Mouse (Mus musculus) limb, embryonic 15.5 days (tissue): Measurements from ENCODE around the gene Nfia. TPM values are rescaled to one million over a fixed set of nuclear protein-coding genes. Genes with fewer than 3 reads are reported as not detected.
A peak's percentile ranks its signal among the peaks of the same experiment; 100 is the strongest.

Experiments used
- ATAC-seq: fragments of 200-750 bp; cut with Nextera tagmentation; 2 replicates; pipeline ENCODE4 v1.8.0; 2017; ENCODE audit warnings: low read depth, moderate TSS enrichment; ENCODE audit not compliant: insufficient number of reproducible peaks, low FRiP score, low TSS enrichment
- H3K27ac ChIP-seq: fragments of 300-500 bp; sonication (generic); 2 replicates; pipeline ENCODE4 v1.5.1; 2015; ENCODE audit warnings: moderate library complexity, mild to moderate bottlenecking, inconsistent platforms
- H3K27me3 ChIP-seq: fragments of 300-500 bp; sonication (generic); 2 replicates; pipeline ENCODE4 v1.6.1; 2015; ENCODE audit warnings: inconsistent platforms
- H3K36me3 ChIP-seq: fragments of 300-500 bp; sonication (generic); 2 replicates; pipeline ENCODE4 v1.6.1; 2015; ENCODE audit warnings: inconsistent platforms
- H3K4me1 ChIP-seq: fragments of 300-500 bp; sonication (generic); 2 replicates; pipeline ENCODE4 v1.6.1; 2015; ENCODE audit warnings: inconsistent platforms
- H3K4me2 ChIP-seq: fragments of 300-500 bp; sonication (generic); 2 replicates; pipeline ENCODE4 v1.6.1; 2015; ENCODE audit warnings: mild to moderate bottlenecking, inconsistent platforms
- H3K4me3 ChIP-seq: fragments of 300-500 bp; sonication (generic); 2 replicates; pipeline ENCODE4 v1.5.1; 2015; ENCODE audit warnings: mild to moderate bottlenecking, inconsistent platforms
- H3K9ac ChIP-seq: fragments of 300-500 bp; sonication (generic); 2 replicates; pipeline ENCODE4 v1.6.1; 2015; ENCODE audit warnings: inconsistent platforms
- H3K9me3 ChIP-seq: fragments of 300-500 bp; sonication (generic); 2 replicates; pipeline ENCODE4 v1.6.1; 2016; ENCODE audit warnings: inconsistent platforms
- WGBS: fragments of 180-500 bp; shearing (Covaris S2); methylation state at CpG from one replicate; pipeline ENCODE4 v1.1.7; 2015; 5-methylcytosine and 5-hydroxymethylcytosine counted together
- polyA plus RNA-seq: library from polyadenylated mRNA; unstranded; fragments of >200 nt; fragmentation: Nextera tagmentation; extraction: Ambion mirVana; gene quantifications from 2 replicates; pipeline ENCODE4 v1.2.1, GENCODE M21; 2015

Nfia gene
- polyA plus RNA-seq, 1 experiment from 2014 or later: 64.9 TPM

DNA sequence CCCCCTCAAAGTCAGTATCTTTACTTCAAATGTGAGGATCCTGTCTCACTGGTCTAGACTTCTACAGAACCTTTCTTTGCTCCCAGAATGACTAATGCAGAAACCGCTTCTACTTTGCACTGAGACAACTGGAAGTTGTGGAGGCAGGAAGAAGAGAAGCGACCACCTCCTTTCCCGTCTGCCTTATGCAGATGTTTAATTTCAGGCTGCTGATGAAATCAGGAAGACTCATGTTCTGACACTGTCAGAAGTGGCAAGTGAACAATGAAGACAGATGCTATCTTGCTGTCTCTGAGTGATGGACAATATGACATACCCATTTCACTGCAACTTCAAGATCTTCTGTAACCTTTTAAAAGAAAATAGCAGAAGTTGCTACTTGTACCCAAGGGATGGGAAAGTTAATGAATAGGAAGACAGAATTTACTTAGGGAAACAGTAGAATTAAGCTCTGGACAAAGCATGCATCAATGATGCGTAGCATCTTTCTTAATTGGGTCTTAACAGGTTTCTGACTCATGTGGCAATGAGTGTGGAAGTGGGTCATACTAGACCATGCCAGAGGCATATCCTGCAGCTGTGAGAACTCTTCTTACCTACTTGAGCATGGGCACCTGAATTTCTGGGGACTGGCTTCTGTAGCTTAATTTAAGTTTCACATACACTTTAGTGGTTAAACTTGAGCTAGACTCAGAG is 49.2 kb downstream of the Nfia start:
- Histone ChIP-seq H3K27me3 (no peaks in the 10 kb centered on the region), H3K36me3 (no peaks in the 10 kb centered on the region), H3K4me2 (no peak overlapping the region), H3K4me1 (peaks cover 12% of the 10 kb centered on the region), H3K4me3 (no peak overlapping the region), H3K27ac (no peak overlapping the region), H3K9me3 (no peaks in the 10 kb centered on the region), H3K9ac (no peak overlapping the region)
- 79% methylated on average over 4 of the region's 4 CpGs for WGBS
- no peak for ATAC-seq

GRCm38 (mm10) chr4:97823512-97823911 is 51.0 kb downstream of the Nfia start:
- Histone ChIP-seq H3K4me1 (peaks cover 19% of the 10 kb centered on the region), H3K4me2 (no peak overlapping the region), H3K4me3 (no peak overlapping the region), H3K36me3 (no peaks in the 10 kb centered on the region), H3K27me3 (no peaks in the 10 kb centered on the region), H3K27ac (no peak overlapping the region), H3K9me3 (no peaks in the 10 kb centered on the region), H3K9ac (no peak overlapping the region)
- 70% methylated on average over 6 of the region's 6 CpGs for WGBS
- no peak for ATAC-seq

DNA sequence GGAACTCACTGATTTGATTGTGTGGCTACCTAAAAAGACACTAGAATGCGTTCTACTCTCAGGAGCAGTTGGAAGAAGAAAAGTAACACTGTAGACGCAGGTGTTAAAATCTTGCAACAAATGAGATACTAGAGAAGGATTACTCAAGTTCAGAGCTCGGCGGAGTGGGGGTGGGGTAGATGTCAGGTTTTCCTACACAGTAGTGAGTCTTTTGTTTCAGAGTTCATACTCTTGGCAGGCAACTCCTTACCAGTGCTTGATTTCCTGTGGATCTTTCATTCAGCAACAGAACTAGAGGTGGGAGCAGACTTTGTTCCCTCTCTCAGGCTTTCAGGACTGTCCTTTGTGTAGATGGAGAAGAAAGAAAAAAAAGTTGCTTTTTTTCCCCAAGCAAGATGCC is 51.9 kb downstream of the Nfia start:
- Histone ChIP-seq H3K27ac (no peak overlapping the region), H3K4me2 (no peak overlapping the region), H3K9ac (no peak overlapping the region), H3K27me3 (no peaks in the 10 kb centered on the region), H3K36me3 (no peaks in the 10 kb centered on the region), H3K4me3 (no peak overlapping the region), H3K4me1 (peaks cover 19% of the 10 kb centered on the region), H3K9me3 (no peaks in the 10 kb centered on the region)
- ATAC-seq: no peak
- WGBS: 56% methylated on average over 4 of the region's 4 CpGs

DNA sequence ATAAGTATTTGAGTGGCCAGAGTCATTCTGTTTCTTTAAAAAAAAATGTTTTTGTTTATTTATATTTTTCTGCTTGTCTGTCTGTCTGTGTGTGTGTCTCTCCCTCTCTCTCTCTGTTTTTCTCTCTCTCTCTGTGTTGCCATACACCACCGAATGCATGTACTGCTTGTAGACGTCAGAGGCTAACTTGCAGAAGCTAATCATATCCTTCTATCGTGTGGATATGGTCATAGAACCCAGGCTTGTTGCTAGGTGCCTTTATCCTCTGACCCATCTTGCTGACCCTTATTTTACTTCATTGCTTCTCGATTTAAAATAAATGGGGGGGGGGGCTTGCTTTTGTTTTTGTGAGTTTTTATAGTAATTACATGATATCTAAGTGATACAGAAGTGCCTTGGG is 52.9 kb downstream of the Nfia start:
- no peak overlapping the region for H3K27ac ChIP-seq
- no peak overlapping the region for H3K4me2 ChIP-seq
- no peaks in the 10 kb centered on the region for H3K9me3 ChIP-seq
- 79% methylated on average over 4 of the region's 4 CpGs for WGBS
- H3K27me3 ChIP-seq: no peaks in the 10 kb centered on the region
- H3K4me1 ChIP-seq: peaks cover 20% of the 10 kb centered on the region
- H3K9ac ChIP-seq: no peak overlapping the region
- no peaks in the 10 kb centered on the region for H3K36me3 ChIP-seq
- no peak overlapping the region for H3K4me3 ChIP-seq
- no peak for ATAC-seq

DNA sequence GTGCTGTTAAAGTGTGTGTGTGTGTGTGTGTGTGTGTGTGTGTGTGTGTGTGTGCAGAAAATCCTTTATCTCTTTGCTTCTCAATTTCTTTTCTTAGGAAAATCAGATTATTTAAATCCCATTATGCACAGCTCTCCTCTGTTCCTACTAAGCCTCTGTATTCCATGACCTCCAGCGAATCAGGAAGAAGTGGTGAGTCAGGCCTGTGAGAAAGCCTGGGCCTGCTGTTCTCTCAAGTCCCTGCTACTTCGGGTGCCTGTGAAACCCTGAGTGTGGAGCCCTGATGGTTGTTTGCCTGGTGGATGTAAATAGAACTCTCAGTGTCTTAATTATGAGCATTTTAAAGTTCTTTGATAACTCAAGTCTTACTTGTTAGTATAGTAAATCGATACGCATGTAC is 53.3 kb downstream of the Nfia start:
- Histone ChIP-seq H3K4me1 (peaks cover 21% of the 10 kb centered on the region), H3K27me3 (no peaks in the 10 kb centered on the region), H3K4me3 (no peak overlapping the region), H3K9me3 (no peaks in the 10 kb centered on the region), H3K4me2 (no peak overlapping the region), H3K27ac (no peak overlapping the region), H3K36me3 (no peaks in the 10 kb centered on the region; the same call in 1 of the 2 replicates), H3K9ac (no peak overlapping the region)
- 69% methylated on average over 4 of the region's 4 CpGs for WGBS
- no peak for ATAC-seq

DNA sequence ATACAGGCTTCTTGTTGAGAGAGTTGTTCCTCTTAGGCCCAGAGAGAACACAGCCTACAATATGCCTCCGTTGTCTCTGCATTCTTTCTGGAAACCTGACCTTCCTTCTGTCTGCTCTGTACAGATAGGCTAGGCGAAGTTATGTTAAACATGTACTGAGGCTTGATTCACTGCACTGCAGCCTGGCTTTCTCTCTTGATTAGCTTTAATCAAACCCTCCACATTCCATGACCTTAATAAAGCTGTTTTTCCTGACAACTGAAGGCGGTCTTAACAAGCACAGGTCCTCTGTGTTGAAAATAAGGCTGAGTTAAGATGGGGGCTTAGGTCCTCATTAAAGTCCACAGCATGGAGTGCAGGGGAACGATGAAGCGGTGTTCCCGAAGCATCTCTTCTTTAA is 54.6 kb downstream of the Nfia start:
- H3K27ac ChIP-seq: peak overlapping the region; percentile 22; the same call in 1 of the 2 replicates
- 46% methylated on average over 6 of the region's 6 CpGs for WGBS

DNA sequence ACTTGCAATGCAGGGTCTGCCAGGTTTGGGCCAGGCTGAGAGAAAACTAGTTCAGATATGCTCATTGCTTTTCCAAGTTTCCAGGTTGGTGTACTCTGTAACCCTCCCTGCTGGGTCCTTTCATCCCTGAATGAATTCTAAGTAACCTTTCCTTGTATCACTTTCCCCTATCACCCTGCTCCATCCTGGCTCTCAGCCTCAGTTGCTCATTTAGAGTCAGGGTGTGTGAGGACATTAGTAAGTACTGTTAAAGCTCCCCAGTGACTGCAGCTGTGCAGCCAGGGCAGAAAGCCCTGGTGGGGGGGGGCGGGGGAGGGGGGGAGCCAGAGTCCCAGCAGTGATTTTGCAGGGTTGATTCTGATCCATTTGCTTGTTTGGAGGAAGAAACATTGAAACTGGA is 56.0 kb downstream of the Nfia start:
- peaks cover 27% of the 10 kb centered on the region for H3K4me1 ChIP-seq
- no peak for ATAC-seq
- 44% methylated on average over 1 of the region's 1 CpGs for WGBS

More for the DNA sequence above, 54.6 kb downstream of the Nfia start:
- Histone ChIP-seq H3K27me3 (no peaks in the 10 kb centered on the region), H3K9me3 (no peaks in the 10 kb centered on the region), H3K36me3 (peaks cover 4% of the 10 kb centered on the region; the same call in 1 of the 2 replicates), H3K4me3 (no peak overlapping the region), H3K4me2 (no peak overlapping the region), H3K9ac (no peak overlapping the region), H3K4me1 (peaks cover 27% of the 10 kb centered on the region)
- ATAC-seq: no peak

DNA sequence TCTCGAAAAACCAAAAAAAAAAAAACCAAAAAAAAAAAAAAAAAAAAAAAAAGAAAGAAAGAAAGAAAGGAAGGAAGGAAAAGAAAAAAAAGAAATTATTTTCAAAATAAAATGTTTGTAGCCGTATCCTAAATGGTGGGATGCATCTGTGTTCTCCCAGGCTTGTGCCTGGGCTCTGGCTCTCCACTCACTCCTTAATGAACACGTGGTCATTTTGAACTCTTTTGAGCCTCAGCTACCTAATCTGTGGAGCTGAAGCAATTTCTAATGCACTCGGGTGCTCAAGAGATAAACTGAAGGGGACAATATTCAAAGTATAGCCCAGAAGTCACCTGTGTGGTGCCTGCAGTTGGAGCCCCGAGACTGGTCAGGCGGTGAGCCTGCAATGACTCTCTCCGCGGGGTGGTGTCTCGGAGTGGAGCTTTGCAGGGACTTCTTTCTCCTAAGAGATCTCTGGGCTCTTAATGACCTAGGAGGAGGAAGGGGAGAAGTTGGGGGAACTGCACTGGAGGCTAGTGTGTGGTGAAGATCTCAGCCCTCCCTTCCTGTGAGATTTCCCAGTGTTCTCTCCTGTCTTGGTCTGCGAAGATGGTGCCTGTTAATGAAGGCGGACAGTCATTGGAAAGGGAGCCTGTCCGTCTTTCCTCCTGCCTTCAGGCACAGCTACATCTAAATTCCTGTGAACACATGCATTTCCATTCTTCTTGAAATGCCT is 57.0 kb downstream of the Nfia start:
- Histone ChIP-seq H3K9me3 (no peaks in the 10 kb centered on the region), H3K27ac (no peak overlapping the region), H3K36me3 (peaks cover 4% of the 10 kb centered on the region; the same call in 1 of the 2 replicates), H3K4me3 (no peak overlapping the region), H3K4me2 (no peak overlapping the region), H3K9ac (no peak overlapping the region), H3K27me3 (no peaks in the 10 kb centered on the region), H3K4me1 (peaks cover 26% of the 10 kb centered on the region)
- WGBS: 87% methylated on average over 12 of the region's 12 CpGs
- ATAC-seq: no peak

More for the DNA sequence above, 56.0 kb downstream of the Nfia start:
- Histone ChIP-seq H3K4me2 (no peak overlapping the region), H3K9ac (no peak overlapping the region), H3K4me3 (no peak overlapping the region), H3K27me3 (no peaks in the 10 kb centered on the region), H3K9me3 (no peaks in the 10 kb centered on the region), H3K36me3 (peaks cover 4% of the 10 kb centered on the region; the same call in 1 of the 2 replicates), H3K27ac (no peak overlapping the region)

- no peak overlapping the region for H3K4me3 ChIP-seq
- H3K9me3 ChIP-seq: no peaks in the 10 kb centered on the region
- H3K27me3 ChIP-seq: no peaks in the 10 kb centered on the region
- peaks cover 27% of the 10 kb centered on the region for H3K4me1 ChIP-seq
- ATAC-seq: no peak
- WGBS: 67% methylated on average over 6 of the region's 6 CpGs
- no peak overlapping the region for H3K4me2 ChIP-seq
- no peak overlapping the region for H3K9ac ChIP-seq
- H3K36me3 ChIP-seq: peaks cover 4% of the 10 kb centered on the region; the same call in 1 of the 2 replicates
- H3K27ac ChIP-seq: no peak overlapping the region
Measured at GRCm38 (mm10) chr4:97830051-97830853, 57.7 kb downstream of the Nfia start.

GRCm38 (mm10) chr4:97830935-97831608 is 58.5 kb downstream of the Nfia start:
- H3K4me3 ChIP-seq: no peak overlapping the region
- WGBS: 79% methylated on average over 16 of the region's 16 CpGs
- no peak overlapping the region for H3K27ac ChIP-seq
- no peaks in the 10 kb centered on the region for H3K27me3 ChIP-seq
- no peak overlapping the region for H3K4me2 ChIP-seq
- no peaks in the 10 kb centered on the region for H3K9me3 ChIP-seq
- no peak overlapping the region for H3K9ac ChIP-seq
- H3K4me1 ChIP-seq: peaks cover 31% of the 10 kb centered on the region
- no peak for ATAC-seq
- peaks cover 4% of the 10 kb centered on the region; the same call in 1 of the 2 replicates for H3K36me3 ChIP-seq

DNA sequence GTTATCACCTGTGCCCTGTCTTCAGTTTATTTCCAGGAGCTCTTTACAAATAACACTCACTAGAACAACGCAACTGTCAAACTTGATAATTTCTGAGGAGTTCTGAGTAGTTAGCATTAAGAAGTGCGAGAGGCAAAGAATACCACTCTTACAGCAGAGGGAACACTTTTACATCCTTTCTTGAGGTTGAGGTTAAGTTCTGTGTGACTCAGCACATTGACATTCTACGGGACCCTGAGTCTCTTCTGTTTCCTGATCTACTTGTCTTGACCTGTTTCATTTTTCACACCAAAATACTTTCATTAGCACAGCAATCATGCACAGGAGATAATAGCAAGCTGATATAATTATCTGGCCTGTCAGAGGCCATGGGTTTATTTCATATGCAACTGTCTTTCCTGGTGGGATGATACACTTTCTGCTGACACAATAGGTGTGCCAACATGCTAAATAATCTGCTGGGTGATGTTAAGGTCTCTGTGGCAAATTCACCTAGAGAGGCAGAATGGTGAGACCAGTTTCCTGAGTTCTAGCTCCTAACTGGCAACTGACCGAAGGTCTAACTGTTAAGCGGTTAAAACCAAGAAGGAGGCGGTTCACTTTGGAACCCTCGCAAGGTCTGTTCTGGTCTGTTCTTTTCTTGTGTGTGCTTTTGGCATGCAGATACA is 59.2 kb downstream of the Nfia start:
- ATAC-seq: no peak
- Histone ChIP-seq H3K9me3 (no peaks in the 10 kb centered on the region), H3K36me3 (peaks cover 4% of the 10 kb centered on the region; the same call in 1 of the 2 replicates), H3K27ac (no peak overlapping the region), H3K4me3 (no peak overlapping the region), H3K4me1 (peaks cover 32% of the 10 kb centered on the region), H3K9ac (no peak overlapping the region), H3K4me2 (no peak overlapping the region), H3K27me3 (no peaks in the 10 kb centered on the region)
- WGBS: 83% methylated on average over 7 of the region's 7 CpGs
